Mouse (Mus musculus) CH12.LX (cell line): ENCODE data around the gene Zfp541. TPM values are rescaled to one million over a fixed set of nuclear protein-coding genes. Genes with fewer than 3 reads are reported as not detected.

ENCODE experiments used
- DNase-seq: peaks from one replicate; pipeline ENCODE4 v3.0.0-alpha.2; 2013; ENCODE audit errors: extremely low read depth
- H3K27ac ChIP-seq: 2 replicates; pipeline ENCODE4 v1.5.1; 2012; ENCODE audit warnings: low read depth, mild to moderate bottlenecking, control low read depth, moderate library complexity; ENCODE audit not compliant: insufficient read depth
- H3K27me3 ChIP-seq: replicated peaks from 2 replicates; pipeline ENCODE3; 2012; ENCODE audit warnings: inconsistent platforms
- H3K36me3 ChIP-seq, 2 experiments: replicated peaks in 1 of 2; 2 replicates each; pipeline versions ENCODE3 to v1.6.1; 2012; ENCODE audit warnings: inconsistent platforms in 1 of 2, low read length in 1 of 2, mild to moderate bottlenecking in 1 of 2, mixed read lengths in 1 of 2, moderate library complexity in 1 of 2; ENCODE audit not compliant: control insufficient read depth in 1 of 2, insufficient read depth in 1 of 2
- H3K4me1 ChIP-seq, 2 experiments: 2 replicates each; pipeline ENCODE4 v1.6.1; 2012; ENCODE audit warnings: inconsistent platforms in 1 of 2, moderate library complexity in 1 of 2; ENCODE audit not compliant: insufficient read depth in 2 of 2, control insufficient read depth in 1 of 2
- H3K4me2 ChIP-seq: 2 replicates; pipeline ENCODE4 v1.6.1; 2012; ENCODE audit warnings: low read depth, mild to moderate bottlenecking, control low read depth; ENCODE audit not compliant: poor library complexity, insufficient read depth, severe bottlenecking
- H3K4me3 ChIP-seq, 3 experiments: fragments of 150-350 bp in 1 of 3; sonication (generic) in 1 of 3; replicated peaks in 1 of 3; 2 replicates each; pipeline versions ENCODE3 to v1.5.1; 2011 to 2012; ENCODE audit warnings: low read depth in 2 of 3, low read length in 2 of 3, mild to moderate bottlenecking in 2 of 3, moderate library complexity in 2 of 3, control low read depth in 1 of 3, improper control_type of control experiment in 1 of 3, inconsistent platforms in 1 of 3, mixed read lengths in 1 of 3; ENCODE audit not compliant: poor library complexity in 1 of 3
- H3K79me2 ChIP-seq: replicated peaks from 2 replicates; pipeline ENCODE4 v1.6.1; 2012; ENCODE audit warnings: mild to moderate bottlenecking, moderate library complexity; ENCODE audit not compliant: control insufficient read depth, poor library complexity, insufficient read depth, severe bottlenecking; ENCODE audit errors: extremely low read depth
- H3K9ac ChIP-seq: 2 replicates; pipeline ENCODE4 v1.6.1; 2012; ENCODE audit warnings: low read depth, mild to moderate bottlenecking, control low read depth, moderate library complexity; ENCODE audit not compliant: insufficient read depth
- H3K9me3 ChIP-seq: replicated peaks from 2 replicates; pipeline ENCODE3; 2012; ENCODE audit warnings: low read length, inconsistent platforms, mixed read lengths
- BHLHE40 ChIP-seq: IDR thresholded peaks from 2 replicates; pipeline ENCODE4 v1.6.1; 2011; ENCODE audit warnings: mild to moderate bottlenecking, low read depth, low read length, improper control_type of control experiment
- CHD1 ChIP-seq: IDR thresholded peaks from 2 replicates; pipeline ENCODE4 v1.6.1; 2012; ENCODE audit warnings: low read depth, low read length, improper control_type of control experiment, inconsistent platforms
- CHD2 ChIP-seq: IDR thresholded peaks from 2 replicates; pipeline ENCODE4 v1.6.1; 2011; ENCODE audit warnings: low read length, improper control_type of control experiment
- CTCF ChIP-seq, 2 experiments: IDR thresholded peaks in 1 of 2; conservative IDR thresholded peaks in 1 of 2; 2 replicates each; pipeline ENCODE4 v1.5.1; 2011 to 2012; ENCODE audit warnings: low read depth in 2 of 2, low read length in 2 of 2, improper control_type of control experiment in 1 of 2, inconsistent platforms in 1 of 2, mild to moderate bottlenecking in 1 of 2, moderate library complexity in 1 of 2
- ELF1 ChIP-seq: IDR thresholded peaks from 2 replicates; pipeline ENCODE4 v1.6.1; 2014; ENCODE audit warnings: low read depth, mild to moderate bottlenecking, inconsistent platforms, low read length, improper control_type of control experiment
- GABPA ChIP-seq: IDR thresholded peaks from 2 replicates; pipeline ENCODE4 v1.6.1; 2012; ENCODE audit warnings: low read depth, low read length, improper control_type of control experiment, inconsistent platforms; ENCODE audit not compliant: insufficient replicate concordance
- HCFC1 ChIP-seq: IDR thresholded peaks from 2 replicates; pipeline ENCODE4 v1.6.1; 2012; ENCODE audit warnings: low read depth, mild to moderate bottlenecking, inconsistent platforms, low read length, improper control_type of control experiment
- JUND ChIP-seq: conservative IDR thresholded peaks from 2 replicates; pipeline ENCODE4 v1.6.1; 2011; ENCODE audit warnings: low read depth, low read length, improper control_type of control experiment
- MAFK ChIP-seq: IDR thresholded peaks from 2 replicates; pipeline ENCODE4 v1.6.1; 2011; ENCODE audit warnings: low read length, improper control_type of control experiment; ENCODE audit not compliant: insufficient replicate concordance
- MEF2A ChIP-seq: IDR thresholded peaks from 2 replicates; pipeline ENCODE4 v1.6.1; 2014; ENCODE audit warnings: low read depth, mild to moderate bottlenecking, inconsistent platforms, low read length, improper control_type of control experiment, borderline replicate concordance
- NELFE ChIP-seq: IDR thresholded peaks from 2 replicates; pipeline ENCODE4 v1.6.1; 2011; ENCODE audit warnings: low read depth, low read length, improper control_type of control experiment
- NRF1 ChIP-seq: IDR thresholded peaks from 2 replicates; pipeline ENCODE4 v1.6.1; 2014; ENCODE audit warnings: low read depth, mild to moderate bottlenecking, inconsistent platforms, low read length, improper control_type of control experiment, moderate library complexity
- SIN3A ChIP-seq: IDR thresholded peaks from 2 replicates; pipeline ENCODE4 v1.6.1; 2012; ENCODE audit warnings: low read length, improper control_type of control experiment, inconsistent platforms
- USF1 ChIP-seq: IDR thresholded peaks from 2 replicates; pipeline ENCODE4 v1.6.1; 2014; ENCODE audit warnings: low read depth, mild to moderate bottlenecking, inconsistent platforms, low read length, improper control_type of control experiment
- USF2 ChIP-seq: conservative IDR thresholded peaks from 2 replicates; pipeline ENCODE4 v1.6.1; 2011; ENCODE audit warnings: low read depth, low read length, improper control_type of control experiment
- ZC3H11A ChIP-seq: IDR thresholded peaks from 2 replicates; pipeline ENCODE4 v1.6.1; 2012; ENCODE audit warnings: low read depth, mild to moderate bottlenecking, inconsistent platforms, low read length, improper control_type of control experiment
- ZKSCAN1 ChIP-seq: IDR thresholded peaks from 2 replicates; pipeline ENCODE4 v1.6.1; 2012; ENCODE audit warnings: low read depth, inconsistent platforms, low read length, improper control_type of control experiment, borderline replicate concordance
- dilution Hi-C: fragments of 300-500 bp; cut with MboI; formaldehyde crosslinking; loops from 2 replicates; pipeline ENCODE4 v1.14.3; 2020; ENCODE audit warnings: low sequenced_read_pairs; ENCODE audit not compliant: extremely low pct_unique_long_range_greater_than_20kb, extremely low pct_ligation_motif_present
- in situ Hi-C: fragments of 300-500 bp; cut with MboI; formaldehyde crosslinking; loops from 3 replicates; pipeline ENCODE4 v1.14.3; 2019; ENCODE audit warnings: low sequenced_read_pairs, low pct_ligation_motif_present, low pct_unique_long_range_greater_than_20kb, mixed read lengths
- polyA plus RNA-seq: library from polyadenylated mRNA; unstranded; fragments of >175 nt; gene quantifications from 2 replicates; pipeline ENCODE4 v1.2.1, GENCODE M21; 2012; ENCODE audit warnings: low read depth; ENCODE audit not compliant: insufficient read length
- total RNA-seq, 2 experiments: library from RNA; depleted of rRNA; stranded (reverse); fragments of 300-350 nt in 1 of 2; fragments of >200 nt in 1 of 2; gene quantifications; 2 replicates each; pipeline ENCODE4 v1.2.3; 2012 to 2014

Zfp541 gene
- total and polyA plus RNA-seq, 3 experiments = 0.08 to 0.12 TPM; not detected in 1

- no peaks in the 10 kb centered on the region for H3K9me3 ChIP-seq
- peak overlapping the region; percentile 67 for H3K27ac ChIP-seq
- no peak for TF ChIP-seq CTCF (conservative IDR thresholded peaks at IDR 0.05 in 1 of 2, IDR thresholded peaks at IDR 0.05 in 1 of 2; ENCODE audit: low read depth in 2 of 2, low read length in 2 of 2)
- TF ChIP-seq GABPA = no peak
- TF ChIP-seq SIN3A = no peak
- TF ChIP-seq ZKSCAN1 = no peak
- TF ChIP-seq BHLHE40 = 0 out of 2 replicates have a peak, but pooled peaks have one; percentile 3
- H3K4me1 ChIP-seq = peaks cover 41 to 97% of the 10 kb centered on the region in 2 experiments
- no peak overlapping the region for H3K4me3 ChIP-seq
- no peak for DNase-seq
- in situ Hi-C loops = no loop called here
- peaks cover 9 to 41% of the 10 kb centered on the region in 2 experiments for H3K36me3 ChIP-seq
- dilution Hi-C loops = no loop called here
- H3K9ac ChIP-seq = no peak overlapping the region
- H3K4me2 ChIP-seq = no peak overlapping the region
- peaks cover 29% of the 10 kb centered on the region for H3K79me2 ChIP-seq
- H3K27me3 ChIP-seq = no peaks in the 10 kb centered on the region
These were observed 46.2 kb upstream of the Zfp541 start for GRCm38 (mm10) chr7:16015384-16015783.

- Histone ChIP-seq H3K79me2 (peaks cover 32% of the 10 kb centered on the region), H3K4me3 (no peak overlapping the region), H3K9ac (no peak overlapping the region), H3K36me3 (peaks cover 0 to 30% of the 10 kb centered on the region in 2 experiments), H3K4me1 (peaks cover 23 to 87% of the 10 kb centered on the region in 2 experiments), H3K27me3 (no peaks in the 10 kb centered on the region), H3K27ac (no peak overlapping the region), H3K4me2 (no peak overlapping the region), H3K9me3 (no peaks in the 10 kb centered on the region)
- dilution Hi-C loops = no loop called here
- DNase-seq = no peak
- in situ Hi-C loops = no loop called here
- TF ChIP-seq USF2 = no peak
- TF ChIP-seq SIN3A = no peak
- no peak for TF ChIP-seq CHD1
- TF ChIP-seq USF1 = no peak
- TF ChIP-seq NRF1 = no peak
- TF ChIP-seq CHD2 = no peak
- no peak for TF ChIP-seq NELFE
- TF ChIP-seq ZKSCAN1 = no peak
- no peak for TF ChIP-seq JUND
- no peak for TF ChIP-seq MAFK
- TF ChIP-seq ELF1 = no peak
- TF ChIP-seq CTCF (conservative IDR thresholded peaks at IDR 0.05 in 1 of 2, IDR thresholded peaks at IDR 0.05 in 1 of 2; ENCODE audit: low read depth in 2 of 2, low read length in 2 of 2) = no peak
- TF ChIP-seq HCFC1 = no peak
- TF ChIP-seq ZC3H11A = no peak
- TF ChIP-seq MEF2A = no peak
These were observed 43.4 kb upstream of the Zfp541 start for GRCm38 (mm10) chr7:16018016-16018810.
